Mouse (Mus musculus) liver, embryonic 14 days (tissue): ENCODE results near the gene Hmox1. TPM values are rescaled to one million over a fixed set of nuclear protein-coding genes. Genes with fewer than 3 reads are reported as not detected.

Experiments
- polyA plus RNA-seq: library from polyadenylated mRNA; depleted of rRNA; stranded (reverse); fragments of >200 nt; gene quantifications from 2 replicates; pipeline ENCODE4 v1.2.3, GENCODE M21; 2012; rRNA removed

Gene Hmox1
- polyA plus RNA-seq, result 61.6 and 94.7 TPM in 2 replicates

GRCm38 (mm10) chr8:75093399-75094156 is at the start of gene Hmox1:
Hmox1 (plus strand) TSS chr8:75093621.

GRCm38 (mm10) chr8:75109236-75109967 is 16.0 kb downstream of the Hmox1 start, which contains the start of gene Mcm5:
Mcm5 (plus strand) TSS chr8:75109569.

Other genes starting within 250 kb of the Hmox1 start
- not detected in 2 replicates for gene Isx, start 220.4 kb upstream of the Hmox1 start, polyA plus RNA-seq
- gene Hmgxb4, start 100.3 kb upstream of the Hmox1 start, polyA plus RNA-seq, result 14.7 and 19.0 TPM in 2 replicates
- 6.0 and 7.0 TPM in 2 replicates for gene Tom1, start 59.9 kb upstream of the Hmox1 start, polyA plus RNA-seq
- 127 and 144 TPM in 2 replicates for gene Mcm5, start 15.9 kb downstream of the Hmox1 start, polyA plus RNA-seq
- 0.02 TPM in 1 of 2 replicates, not detected in the other for gene Rasd2, start 120.3 kb downstream of the Hmox1 start, polyA plus RNA-seq